Mouse (Mus musculus) liver, embryonic 14.5 days (tissue): Measurements from ENCODE around the gene Bmp7.

Experiments
- CTCF ChIP-seq: IDR thresholded peaks from 2 replicates; pipeline ENCODE4 v1.5.1; 2016; ENCODE audit warnings: antibody characterized with exemption, low read depth, control low read depth
- EP300 ChIP-seq: IDR thresholded peaks from 2 replicates; pipeline ENCODE4 v1.6.1; 2016; ENCODE audit warnings: antibody characterized with exemption, low read depth

DNA sequence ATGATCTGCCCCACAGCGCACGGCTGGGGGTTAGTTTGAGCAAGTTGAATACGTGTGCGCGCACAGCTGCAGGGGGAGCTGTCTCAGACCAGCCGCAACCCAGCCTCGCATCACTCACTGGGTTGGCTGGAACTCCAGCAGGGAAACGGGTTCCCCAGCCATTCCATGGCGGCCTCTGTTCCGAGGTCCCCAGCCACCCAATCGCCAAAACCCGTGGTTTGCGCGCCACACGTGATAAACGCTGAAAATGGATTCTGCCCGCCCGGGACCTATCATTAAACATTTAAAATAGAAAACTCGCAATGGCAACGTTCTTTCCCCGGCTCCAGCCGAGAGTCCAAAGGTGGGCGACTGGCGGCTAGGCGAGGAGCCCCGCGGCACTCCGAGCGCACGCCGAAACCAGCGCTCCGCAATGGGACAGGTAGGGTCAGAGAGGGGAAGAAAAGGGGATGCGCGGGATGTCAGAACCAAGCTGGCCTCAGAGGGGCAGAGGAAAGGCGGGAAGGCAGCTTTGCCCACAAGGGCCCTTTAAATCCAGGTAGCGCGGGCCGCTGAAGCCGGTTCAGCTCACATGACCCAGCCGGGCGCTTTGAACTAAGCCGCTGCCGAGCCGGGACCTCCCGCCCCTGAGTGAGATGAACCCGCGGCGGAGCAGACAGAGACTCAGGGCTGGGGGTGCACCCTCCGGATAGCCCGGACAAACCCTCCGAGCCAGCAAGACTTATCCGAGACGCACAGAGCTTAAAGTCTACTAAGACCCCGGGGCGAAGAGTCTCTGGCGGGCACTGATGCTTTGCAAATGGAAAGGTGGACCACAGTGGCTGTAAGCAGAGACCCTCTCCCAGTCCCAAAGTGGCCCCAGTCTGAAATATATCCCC lies 1.1 kb downstream of the Bmp7 start:
- peak; percentile 16; the same call in 1 of the 2 replicates for TF ChIP-seq CTCF
- no peak for TF ChIP-seq EP300
